ENCODE assay signal across 28 mouse cellular contexts in genomic region chr9:16361811-16362210, GRCm38 (mm10).
A peak's percentile ranks its signal among the peaks of the same experiment; 100 is the strongest.
DNase-seq lines count a peak whose midpoint lies in the region; ATAC-seq and TF ChIP-seq lines count a peak whose summit lies in the region.
"Had no signal": no experiment of that assay in that cellular context is flagged by ENCODE, and none has a peak within 500 bp of the region (broad histone marks: within the 10 kb centered on the region; RNA-seq: fewer than 3 reads in every experiment).

No protein-coding gene starts in this region.

- 10% methylated on average over 5 of the region's 5 CpGs for WGBS in forebrain, embryonic 12.5 days
- 9% methylated on average over 5 of the region's 5 CpGs for WGBS in forebrain, embryonic 14.5 days

- DNase-seq in forebrain, embryonic 14.5 days (ENCODE audit: low spot score) = no peak
- DNase-seq in ES-E14 (ENCODE audit: low read depth, low spot score) (peak; percentile 24), ZHBTc4 (ENCODE audit: low read depth, low spot score) (peak; percentile 72)
- DNase-seq in adrenal gland, postnatal 4 days (ENCODE audit: low spot score in 2 of 2) = no peak
- DNase-seq in layer of hippocampus, adult 8-10 months (ENCODE audit: low spot score in 2 of 2) = no peak
- DNase-seq: adrenal gland, adult 8-10 months; adrenal gland, postnatal 25 days; B cell, adult 2 months; cerebellum, adult 18-20 months; cerebellum, adult 9-10 months; cerebellum, postnatal 14 days; gastrocnemius, postnatal 25 days; heart, adult 18-20 months; heart, postnatal 10 days; heart, postnatal 36 days; kidney, adult 11 months had no signal

- H3K9ac ChIP-seq in forebrain, embryonic 12.5 days = no peak overlapping the region
- H3K9ac ChIP-seq in forebrain, embryonic 14.5 days (ENCODE audit: low read length) = no peak overlapping the region
- H3K9ac ChIP-seq in ES-E14 (ENCODE audit: insufficient read depth, low read depth, low read length, poor library complexity, severe bottlenecking) = no peak overlapping the region
- H3K9ac ChIP-seq: embryonic facial prominence, embryonic 12.5 days; embryonic facial prominence, embryonic 15.5 days; forebrain, embryonic 13.5 days; heart, embryonic 12.5 days; heart, embryonic 15.5 days; hindbrain, embryonic 13.5 days; intestine, embryonic 15.5 days had no signal

- H3K27ac ChIP-seq in forebrain, embryonic 12.5 days = peak overlapping the region; percentile 46; the same call in 1 of the 2 replicates
- H3K27ac ChIP-seq in forebrain, embryonic 14.5 days (ENCODE audit: low read depth, low read length) = no peak overlapping the region
- H3K27ac ChIP-seq in ES-E14 (ENCODE audit: insufficient read depth, low read depth, low read length, poor library complexity, severe bottlenecking) = no peak overlapping the region
- H3K27ac ChIP-seq: embryonic facial prominence, embryonic 12.5 days; embryonic facial prominence, embryonic 15.5 days; forebrain, embryonic 13.5 days; heart, embryonic 15.5 days; hindbrain, embryonic 10.5 days; hindbrain, embryonic 13.5 days; intestine, embryonic 15.5 days had no signal

- no peaks in the 10 kb centered on the region for H3K27me3 ChIP-seq in forebrain, embryonic 12.5 days
- no peaks in the 10 kb centered on the region for H3K27me3 ChIP-seq in forebrain, embryonic 14.5 days (replicated peaks; ENCODE audit: control insufficient read depth, insufficient read depth, low read length)
- H3K27me3 ChIP-seq: CH12.LX; embryonic facial prominence, embryonic 12.5 days; embryonic facial prominence, embryonic 15.5 days; forebrain, embryonic 13.5 days; heart, embryonic 12.5 days; heart, embryonic 15.5 days; hindbrain, embryonic 13.5 days; intestine, embryonic 15.5 days had no signal

- no peak overlapping the region for H3K4me2 ChIP-seq in forebrain, embryonic 12.5 days
- no peak overlapping the region for H3K4me2 ChIP-seq in forebrain, embryonic 14.5 days (ENCODE audit: low read length)
- H3K4me2 ChIP-seq: embryonic facial prominence, embryonic 12.5 days; embryonic facial prominence, embryonic 15.5 days; forebrain, embryonic 13.5 days; heart, embryonic 12.5 days; heart, embryonic 15.5 days; hindbrain, embryonic 13.5 days; intestine, embryonic 15.5 days had no signal

- no peaks in the 10 kb centered on the region for H3K9me3 ChIP-seq in forebrain, embryonic 12.5 days
- no peaks in the 10 kb centered on the region for H3K9me3 ChIP-seq in forebrain, embryonic 14.5 days (replicated peaks; ENCODE audit: control insufficient read depth, low read length)
- no peaks in the 10 kb centered on the region for H3K9me3 ChIP-seq in ES-E14 (ENCODE audit: control insufficient read depth, insufficient read depth, low read depth, low read length)
- H3K9me3 ChIP-seq: embryonic facial prominence, embryonic 12.5 days; embryonic facial prominence, embryonic 15.5 days; forebrain, embryonic 13.5 days; heart, embryonic 12.5 days; heart, embryonic 15.5 days; hindbrain, embryonic 10.5 days; hindbrain, embryonic 13.5 days; intestine, embryonic 15.5 days had no signal

- in situ Hi-C loops in ES-E14 (cut with MboI; ENCODE audit: low sequenced_read_pairs in 2 of 2, unreplicated experiment in 2 of 2) = no loop called here

- H3K4me3 ChIP-seq in forebrain, embryonic 12.5 days (replicated peaks) = no peak overlapping the region
- no peak overlapping the region for H3K4me3 ChIP-seq in forebrain, embryonic 14.5 days (ENCODE audit: low read depth, low read length)
- no peak overlapping the region for H3K4me3 ChIP-seq in ES-E14 (ENCODE audit: insufficient read depth in 1 of 2, low read depth in 1 of 2, low read length in 2 of 2, poor library complexity in 1 of 2, severe bottlenecking in 1 of 2)
- H3K4me3 ChIP-seq: embryonic facial prominence, embryonic 12.5 days; embryonic facial prominence, embryonic 15.5 days; forebrain, embryonic 13.5 days; heart, embryonic 12.5 days; heart, embryonic 15.5 days; hindbrain, embryonic 10.5 days; hindbrain, embryonic 13.5 days; intestine, embryonic 15.5 days had no signal

- no peak for ATAC-seq in forebrain, embryonic 12.5 days (ENCODE audit: low FRiP score)
- ATAC-seq in forebrain, embryonic 14.5 days = no peak
- ATAC-seq: activated CD4-positive, CD25-positive, alpha-beta regulatory T cell, adult 4 months; forebrain, embryonic 13.5 days; hindbrain, embryonic 16.5 days; intestine, embryonic 15.5 days had no signal

- H3K4me1 ChIP-seq in forebrain, embryonic 12.5 days = peaks cover 19% of the 10 kb centered on the region
- H3K4me1 ChIP-seq in forebrain, embryonic 14.5 days (ENCODE audit: control insufficient read depth, insufficient read depth, low read length) = no peaks in the 10 kb centered on the region
- H3K4me1 ChIP-seq in ES-E14 (ENCODE audit: control insufficient read depth in 2 of 2, insufficient read depth in 2 of 2, low read length in 2 of 2, poor library complexity in 1 of 2) = 0 out of 4 replicates have a peak, but pooled peaks cover 2 to 4% of the 10 kb centered on the region in 2 experiments
- H3K4me1 ChIP-seq: embryonic facial prominence, embryonic 15.5 days; heart, embryonic 12.5 days; heart, embryonic 15.5 days; intestine, embryonic 15.5 days had no signal

- no peaks in the 10 kb centered on the region for H3K36me3 ChIP-seq in forebrain, embryonic 12.5 days (replicated peaks)
- no peaks in the 10 kb centered on the region for H3K36me3 ChIP-seq in forebrain, embryonic 14.5 days (ENCODE audit: control insufficient read depth, insufficient read depth, low read length)
- H3K36me3 ChIP-seq in ES-E14 (ENCODE audit: control insufficient read depth, insufficient read depth, low read length, poor library complexity, severe bottlenecking) = no peaks in the 10 kb centered on the region
- H3K36me3 ChIP-seq: embryonic facial prominence, embryonic 12.5 days; embryonic facial prominence, embryonic 15.5 days; heart, embryonic 12.5 days; heart, embryonic 15.5 days; hindbrain, embryonic 10.5 days; hindbrain, embryonic 13.5 days; intestine, embryonic 15.5 days had no signal

TF ChIP-seq in ES-E14, 5 proteins besides CTCF, POLR2A, EP300 and RAD21:
- TF ChIP-seq ZC3H11A (IDR thresholded peaks at IDR 0.05; ENCODE audit: borderline replicate concordance, low read depth, low read length) = no peak
- TF ChIP-seq HCFC1 (IDR thresholded peaks at IDR 0.05; ENCODE audit: borderline replicate concordance, insufficient read depth, low read length) = no peak
- TF ChIP-seq ZNF384 (IDR thresholded peaks at IDR 0.05; ENCODE audit: low read depth, low read length) = no peak
- no peak for TF ChIP-seq MAFK (IDR thresholded peaks at IDR 0.05; ENCODE audit: insufficient read depth, low read depth, low read length)
- TF ChIP-seq CHD2 (IDR thresholded peaks at IDR 0.05; ENCODE audit: low read depth, low read length) = no peak

Comparison
In these comparisons a context has a peak if more than half of its experiments do, and no peak if none do; other contexts are left out.
1. DNase-seq: peak in ES-E14 (single experiment) and ZHBTc4 (single experiment); none in forebrain, embryonic 14.5 days (single experiment), adrenal gland, postnatal 4 days (0 of 2) and layer of hippocampus, adult 8-10 months (0 of 2).